Mouse (Mus musculus): Measurements from ENCODE around the gene Krtap5-1. TPM values are rescaled to one million over a fixed set of nuclear protein-coding genes. Genes with fewer than 3 reads are reported as not detected.
"Not testable (repeated sequence)": the region's sequence is repeated elsewhere in the genome, so short reads cannot be mapped to it uniquely, and the experiment has no call there.

Gene Krtap5-1
- not detected in 2 replicates for polyA plus RNA-seq (2014; fragmentation: Nextera tagmentation; extraction: Ambion mirVana)

DNA sequence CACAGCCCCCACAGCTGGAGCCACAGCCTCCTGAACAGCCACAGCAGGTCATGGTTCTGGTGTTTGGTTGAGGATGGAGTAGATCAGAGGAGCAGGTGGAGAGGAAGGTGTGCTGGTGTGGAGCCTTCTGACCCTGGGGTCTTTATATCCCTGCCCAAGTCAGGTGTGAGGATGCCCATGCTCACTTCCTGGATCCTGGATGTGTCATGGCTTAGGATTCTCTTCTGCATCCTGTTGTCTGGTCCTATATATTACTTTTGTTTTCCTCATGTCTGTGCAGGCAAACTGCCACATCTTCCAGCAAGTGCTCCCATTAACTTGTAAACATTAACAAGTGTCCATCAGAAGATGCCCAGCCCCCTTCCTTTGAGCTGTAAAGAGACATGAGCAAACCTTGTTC lies at the start of gene Krtap5-1:
Gene Krtap5-1, minus strand, starts transcription at position 101 of the 400 bp plus-strand sequence.
- ATAC-seq (ENCODE audit: insufficient read depth, low FRiP score, low TSS enrichment); DNase-seq (ENCODE audit: low spot score); H3K9ac ChIP-seq (ENCODE audit: low read length); H3K27ac ChIP-seq (ENCODE audit: low read depth, low read length); H3K27me3 ChIP-seq (ENCODE audit: control insufficient read depth, insufficient read depth, low read length); H3K4me1 ChIP-seq (ENCODE audit: control insufficient read depth, insufficient read depth, low read length); H3K36me3 ChIP-seq (ENCODE audit: control insufficient read depth, insufficient read depth, low read length); H3K9me3 ChIP-seq (ENCODE audit: control insufficient read depth, low read length); H3K4me3 ChIP-seq (ENCODE audit: low read depth, low read length); H3K4me2 ChIP-seq (ENCODE audit: low read depth): not testable (repeated sequence)

DNA sequence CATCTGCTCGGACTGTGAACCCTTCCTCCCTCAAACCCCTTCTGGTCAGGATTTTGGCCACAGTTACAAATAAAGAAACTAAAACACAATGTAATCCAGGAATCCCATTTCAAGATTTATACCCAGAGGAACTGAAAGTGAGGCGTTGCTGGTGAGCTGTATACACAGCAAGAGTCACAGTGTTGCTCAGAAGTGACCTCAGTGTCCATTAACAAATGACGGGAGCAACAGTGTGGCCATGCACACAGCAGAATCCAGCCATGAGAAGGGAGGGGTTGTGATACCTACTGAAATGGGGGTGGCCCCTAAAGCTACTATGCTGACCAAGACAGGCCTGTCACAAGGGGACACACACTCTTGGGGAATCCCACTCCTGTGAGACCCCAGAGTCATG lies 45.3 kb upstream of the Krtap5-1 start:
- no peaks in the 10 kb centered on the region for H3K9me3 ChIP-seq (ENCODE audit: control insufficient read depth, low read length)
- H3K27ac ChIP-seq (ENCODE audit: low read depth, low read length), result no peak overlapping the region
- H3K9ac ChIP-seq (ENCODE audit: low read length), result no peak overlapping the region
- DNase-seq (ENCODE audit: low spot score), result no peak
- no peak overlapping the region for H3K4me2 ChIP-seq (ENCODE audit: low read depth)
- no peak overlapping the region for H3K4me3 ChIP-seq (ENCODE audit: low read depth, low read length)
- H3K27me3 ChIP-seq (ENCODE audit: control insufficient read depth, insufficient read depth, low read length), result no peaks in the 10 kb centered on the region
- 73% methylated on average over 3 of the region's 3 CpGs for WGBS
- H3K4me1 ChIP-seq (ENCODE audit: control insufficient read depth, insufficient read depth, low read length), result no peaks in the 10 kb centered on the region
- no peak for ATAC-seq (ENCODE audit: insufficient read depth, low FRiP score, low TSS enrichment)
- H3K36me3 ChIP-seq (ENCODE audit: control insufficient read depth, insufficient read depth, low read length), result no peaks in the 10 kb centered on the region

DNA sequence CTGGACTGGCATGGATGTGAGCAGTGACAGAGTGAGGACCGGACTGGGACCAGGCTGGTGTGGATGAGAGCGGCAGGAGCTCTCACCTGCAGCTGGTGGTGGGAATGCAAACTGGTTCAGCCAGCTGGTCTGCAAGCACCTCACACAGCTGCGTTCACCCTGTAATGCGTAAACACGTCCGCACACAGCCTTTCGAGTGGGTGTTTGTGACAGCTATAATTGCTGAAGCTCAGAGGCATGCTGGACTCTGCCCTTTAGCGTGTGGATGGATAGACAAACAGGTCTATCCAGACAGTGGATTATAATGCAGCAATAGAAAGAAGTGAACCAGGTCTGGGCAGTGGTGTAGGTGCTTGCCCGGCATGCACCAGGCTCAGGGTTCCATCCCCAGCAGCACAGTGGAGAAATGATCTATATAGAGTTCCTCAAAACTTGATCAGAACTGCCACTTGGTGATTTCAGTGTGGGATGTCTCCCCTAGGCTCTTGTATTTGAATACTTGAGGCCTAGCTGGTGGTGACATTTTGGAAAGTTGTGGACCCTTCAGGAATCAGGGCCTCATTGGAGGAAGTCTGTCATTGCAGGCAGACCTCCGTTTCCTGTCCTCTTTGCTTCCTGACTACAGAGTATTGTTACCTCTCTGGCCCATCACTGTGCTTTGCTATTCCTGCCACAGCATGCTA lies 44.8 kb upstream of the Krtap5-1 start:
- Histone ChIP-seq H3K4me3 (ENCODE audit: low read depth, low read length) (no peak overlapping the region), H3K36me3 (ENCODE audit: control insufficient read depth, insufficient read depth, low read length) (no peaks in the 10 kb centered on the region), H3K4me1 (ENCODE audit: control insufficient read depth, insufficient read depth, low read length) (no peaks in the 10 kb centered on the region), H3K27me3 (ENCODE audit: control insufficient read depth, insufficient read depth, low read length) (no peaks in the 10 kb centered on the region), H3K9me3 (ENCODE audit: control insufficient read depth, low read length) (no peaks in the 10 kb centered on the region), H3K27ac (ENCODE audit: low read depth, low read length) (no peak overlapping the region), H3K9ac (ENCODE audit: low read length) (no peak overlapping the region), H3K4me2 (ENCODE audit: low read depth) (no peak overlapping the region)
- ATAC-seq (ENCODE audit: insufficient read depth, low FRiP score, low TSS enrichment) (no peak), DNase-seq (ENCODE audit: low spot score) (no peak)
- WGBS, result 75% methylated on average over 10 of the region's 10 CpGs

DNA sequence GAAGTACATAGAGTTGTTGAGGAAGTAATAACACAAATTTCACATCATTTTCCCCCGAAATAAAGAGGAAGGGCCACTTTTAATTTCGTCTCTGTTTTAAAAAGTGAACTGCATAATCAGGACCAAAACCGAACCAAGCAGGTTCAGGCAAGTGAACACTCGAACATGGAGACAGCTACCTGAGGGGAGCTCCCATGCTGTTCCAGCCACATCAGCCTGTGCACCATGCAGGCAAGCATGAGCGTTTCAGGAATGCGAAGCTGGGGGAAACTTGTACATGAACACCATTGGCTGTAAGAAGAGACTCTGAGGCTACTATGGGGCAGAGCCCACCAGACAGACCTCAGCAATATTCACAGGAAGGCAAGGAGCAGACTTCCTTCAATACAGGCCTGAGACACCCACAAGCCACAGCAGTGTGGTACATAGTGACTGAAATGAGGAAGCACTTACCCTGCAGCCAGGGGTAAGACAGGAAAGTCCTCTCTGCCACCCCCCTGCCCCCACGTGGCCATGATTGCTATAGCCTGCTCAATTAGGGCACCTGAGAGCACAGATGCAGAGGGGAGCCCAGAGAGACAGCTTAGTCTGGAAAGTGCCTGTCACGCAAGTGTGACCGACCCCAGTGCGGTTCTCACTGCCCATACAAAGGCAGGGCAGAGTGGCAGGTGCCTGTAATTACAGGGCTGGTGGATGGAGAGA lies 43.5 kb upstream of the Krtap5-1 start:
- no peak overlapping the region for H3K27ac ChIP-seq (ENCODE audit: low read depth, low read length)
- no peaks in the 10 kb centered on the region for H3K4me1 ChIP-seq (ENCODE audit: control insufficient read depth, insufficient read depth, low read length)
- H3K27me3 ChIP-seq (ENCODE audit: control insufficient read depth, insufficient read depth, low read length), result no peaks in the 10 kb centered on the region
- H3K4me2 ChIP-seq (ENCODE audit: low read depth), result no peak overlapping the region
- no peak for ATAC-seq (ENCODE audit: insufficient read depth, low FRiP score, low TSS enrichment)
- 53% methylated on average over 10 of the region's 10 CpGs for WGBS
- H3K9ac ChIP-seq (ENCODE audit: low read length), result no peak overlapping the region
- no peaks in the 10 kb centered on the region for H3K9me3 ChIP-seq (ENCODE audit: control insufficient read depth, low read length)
- H3K36me3 ChIP-seq (ENCODE audit: control insufficient read depth, insufficient read depth, low read length), result no peaks in the 10 kb centered on the region
- no peak overlapping the region for H3K4me3 ChIP-seq (ENCODE audit: low read depth, low read length)
- no peak for DNase-seq (ENCODE audit: low spot score)

DNA sequence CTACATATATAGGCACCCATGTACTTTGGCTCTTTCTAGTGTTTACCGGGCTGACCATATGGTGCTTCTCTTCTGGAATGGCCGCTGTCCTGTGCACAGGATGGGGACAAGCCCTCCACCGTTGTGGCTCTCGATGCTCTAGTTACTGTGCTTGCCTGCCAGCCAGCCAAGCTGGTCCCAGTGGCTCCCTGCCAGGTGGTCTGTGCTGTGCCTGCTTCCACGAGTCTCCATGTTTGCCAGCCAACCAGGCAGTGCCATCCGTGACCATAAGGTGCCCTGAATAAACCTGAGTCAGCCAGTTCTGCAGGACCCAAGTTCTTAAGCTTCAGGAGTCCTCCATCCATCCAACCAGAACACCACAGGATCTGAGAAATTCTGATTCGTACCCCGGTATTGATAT lies 38.2 kb upstream of the Krtap5-1 start:
- H3K4me2 ChIP-seq (ENCODE audit: low read depth), result no peak overlapping the region
- H3K4me3 ChIP-seq (ENCODE audit: low read depth, low read length), result no peak overlapping the region
- ATAC-seq (ENCODE audit: insufficient read depth, low FRiP score, low TSS enrichment) (no peak), DNase-seq (ENCODE audit: low spot score) (no peak)
- 88% methylated on average over 8 of the region's 8 CpGs for WGBS
- no peaks in the 10 kb centered on the region for H3K9me3 ChIP-seq (ENCODE audit: control insufficient read depth, low read length)
- no peaks in the 10 kb centered on the region for H3K4me1 ChIP-seq (ENCODE audit: control insufficient read depth, insufficient read depth, low read length)
- no peaks in the 10 kb centered on the region for H3K27me3 ChIP-seq (ENCODE audit: control insufficient read depth, insufficient read depth, low read length)
- H3K27ac ChIP-seq (ENCODE audit: low read depth, low read length), result no peak overlapping the region
- H3K36me3 ChIP-seq (ENCODE audit: control insufficient read depth, insufficient read depth, low read length), result no peaks in the 10 kb centered on the region
- no peak overlapping the region; the same call in 1 of the 2 replicates for H3K9ac ChIP-seq (ENCODE audit: low read length)

DNA sequence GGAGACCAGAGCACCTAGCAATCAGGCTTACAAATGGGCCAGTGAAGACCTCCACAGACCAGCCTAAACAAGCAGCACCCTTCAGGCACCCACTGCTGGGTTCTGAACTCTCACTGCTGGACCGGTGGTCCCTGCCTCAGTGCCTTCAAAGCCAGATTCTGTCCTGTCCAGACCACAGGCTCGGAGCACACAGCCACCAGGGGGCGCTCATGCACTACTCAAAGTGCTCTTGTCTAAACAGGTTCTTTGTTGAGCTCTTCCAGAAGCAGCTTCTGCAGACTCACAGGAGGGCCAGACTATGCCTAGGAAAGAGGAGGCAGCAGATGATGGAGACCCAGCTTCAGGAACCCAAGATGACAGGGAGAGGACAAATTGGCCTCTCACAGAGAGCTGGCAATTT lies 37.3 kb upstream of the Krtap5-1 start:
- peak; percentile 94 for DNase-seq (ENCODE audit: low spot score)
- Histone ChIP-seq H3K27me3 (ENCODE audit: control insufficient read depth, insufficient read depth, low read length) (no peaks in the 10 kb centered on the region), H3K9me3 (ENCODE audit: control insufficient read depth, low read length) (no peaks in the 10 kb centered on the region), H3K4me3 (ENCODE audit: low read depth, low read length) (no peak overlapping the region), H3K4me2 (ENCODE audit: low read depth) (no peak overlapping the region), H3K4me1 (ENCODE audit: control insufficient read depth, insufficient read depth, low read length) (no peaks in the 10 kb centered on the region), H3K36me3 (ENCODE audit: control insufficient read depth, insufficient read depth, low read length) (no peaks in the 10 kb centered on the region), H3K9ac (ENCODE audit: low read length) (no peak overlapping the region), H3K27ac (ENCODE audit: low read depth, low read length) (no peak overlapping the region)
- WGBS, result 6% methylated on average over 3 of the region's 3 CpGs
- ATAC-seq (ENCODE audit: insufficient read depth, low FRiP score, low TSS enrichment), result peak; percentile 75; the same call in 1 of the 2 replicates

DNA sequence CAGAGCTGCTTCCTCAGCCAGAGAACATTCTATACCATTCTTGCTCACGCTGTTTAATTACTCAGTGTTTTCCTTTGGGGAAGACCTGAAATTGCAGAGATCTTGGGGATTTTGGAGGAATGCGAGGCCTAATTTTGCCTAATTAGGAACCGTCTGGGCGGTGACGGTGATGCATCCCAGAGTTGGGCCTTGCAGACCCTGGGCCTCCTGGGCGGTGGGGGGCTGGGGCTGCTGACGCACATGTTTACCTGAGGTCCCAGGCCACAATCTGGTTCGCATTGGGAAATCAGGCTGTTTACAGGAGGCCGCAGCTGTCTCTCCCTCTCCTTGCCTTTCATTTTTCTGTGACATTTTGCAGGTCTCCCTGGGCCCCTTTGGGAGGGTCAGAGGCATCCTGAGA lies 35.8 kb upstream of the Krtap5-1 start:
- not testable (repeated sequence) for H3K4me1 ChIP-seq (ENCODE audit: control insufficient read depth, insufficient read depth, low read length); H3K9me3 ChIP-seq (ENCODE audit: control insufficient read depth, low read length); H3K4me2 ChIP-seq (ENCODE audit: low read depth); H3K27ac ChIP-seq (ENCODE audit: low read depth, low read length); H3K36me3 ChIP-seq (ENCODE audit: control insufficient read depth, insufficient read depth, low read length); ATAC-seq (ENCODE audit: insufficient read depth, low FRiP score, low TSS enrichment); H3K27me3 ChIP-seq (ENCODE audit: control insufficient read depth, insufficient read depth, low read length); H3K4me3 ChIP-seq (ENCODE audit: low read depth, low read length); H3K9ac ChIP-seq (ENCODE audit: low read length); DNase-seq (ENCODE audit: low spot score)
- WGBS, result 90% methylated on average over 4 of the region's 9 CpGs

DNA sequence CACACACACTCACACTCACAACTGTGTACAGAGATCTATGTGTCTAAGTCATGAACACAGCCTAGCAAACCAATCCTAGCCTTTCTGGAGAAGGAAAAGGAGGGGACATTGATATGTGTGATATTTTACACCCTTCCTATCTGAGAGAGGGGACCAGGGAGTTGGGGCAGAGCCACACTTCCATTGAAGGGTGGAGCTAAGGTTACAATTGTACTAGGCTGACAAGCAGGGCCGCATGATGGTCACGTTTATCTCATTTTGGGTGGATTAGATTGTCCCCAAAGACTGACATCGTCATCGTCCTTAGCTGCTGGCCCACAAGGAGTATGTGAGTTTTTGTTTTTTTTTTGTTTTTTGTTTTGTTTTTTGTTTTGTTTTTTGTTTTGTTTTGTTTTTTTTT lies 34.4 kb upstream of the Krtap5-1 start:
- no peak overlapping the region for H3K9ac ChIP-seq (ENCODE audit: low read length)
- WGBS, result 84% methylated on average over 4 of the region's 4 CpGs
- no peak overlapping the region for H3K4me2 ChIP-seq (ENCODE audit: low read depth)
- ATAC-seq (ENCODE audit: insufficient read depth, low FRiP score, low TSS enrichment), result no peak
- no peaks in the 10 kb centered on the region for H3K36me3 ChIP-seq (ENCODE audit: control insufficient read depth, insufficient read depth, low read length)
- no peaks in the 10 kb centered on the region for H3K27me3 ChIP-seq (ENCODE audit: control insufficient read depth, insufficient read depth, low read length)
- no peak for DNase-seq (ENCODE audit: low spot score)
- H3K4me3 ChIP-seq (ENCODE audit: low read depth, low read length), result no peak overlapping the region
- H3K9me3 ChIP-seq (ENCODE audit: control insufficient read depth, low read length), result no peaks in the 10 kb centered on the region
- no peak overlapping the region for H3K27ac ChIP-seq (ENCODE audit: low read depth, low read length)
- no peaks in the 10 kb centered on the region for H3K4me1 ChIP-seq (ENCODE audit: control insufficient read depth, insufficient read depth, low read length)

DNA sequence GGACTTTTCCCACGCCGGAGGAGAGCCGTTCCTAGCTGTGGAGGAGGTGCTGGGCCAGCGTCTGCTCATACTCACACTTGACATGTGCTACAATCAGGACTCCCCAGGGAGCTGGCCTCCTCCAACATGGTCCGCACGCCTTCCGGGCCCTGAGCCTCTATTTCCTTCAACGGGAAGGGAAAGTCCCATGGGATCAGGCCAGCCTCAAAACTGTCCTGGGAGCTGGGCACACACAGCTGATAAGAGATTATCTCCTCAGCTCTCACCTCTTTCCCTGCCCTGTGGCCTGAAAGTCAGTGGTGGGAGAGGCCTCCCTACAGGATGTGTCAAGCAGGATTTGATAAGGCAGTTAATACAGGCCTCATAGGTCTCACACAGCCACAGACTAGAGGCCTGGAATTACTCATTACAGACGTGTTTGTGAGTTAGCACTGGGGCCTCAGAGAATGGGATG lies 33.4 kb upstream of the Krtap5-1 start:
- DNase-seq (ENCODE audit: low spot score) (no peak), ATAC-seq (ENCODE audit: insufficient read depth, low FRiP score, low TSS enrichment) (no peak)
- 67% methylated on average over 9 of the region's 9 CpGs for WGBS

More for the DNA sequence above, 33.4 kb upstream of the Krtap5-1 start:
- H3K9ac ChIP-seq (ENCODE audit: low read length), result no peak overlapping the region
- H3K9me3 ChIP-seq (ENCODE audit: control insufficient read depth, low read length), result no peaks in the 10 kb centered on the region
- no peaks in the 10 kb centered on the region for H3K4me1 ChIP-seq (ENCODE audit: control insufficient read depth, insufficient read depth, low read length)
- no peak overlapping the region for H3K27ac ChIP-seq (ENCODE audit: low read depth, low read length)
- no peaks in the 10 kb centered on the region for H3K36me3 ChIP-seq (ENCODE audit: control insufficient read depth, insufficient read depth, low read length)
- H3K27me3 ChIP-seq (ENCODE audit: control insufficient read depth, insufficient read depth, low read length), result no peaks in the 10 kb centered on the region
- H3K4me3 ChIP-seq (ENCODE audit: low read depth, low read length), result no peak overlapping the region
- H3K4me2 ChIP-seq (ENCODE audit: low read depth), result no peak overlapping the region
